Mouse (Mus musculus) cortical plate, adult 2 months (tissue): Measurements from ENCODE around the gene Mcat. TPM values are rescaled to one million over a fixed set of nuclear protein-coding genes. Genes with fewer than 3 reads are reported as not detected.
A peak's percentile ranks its signal among the peaks of the same experiment; 100 is the strongest.

Source experiments
- H3K27ac ChIP-seq: fragments of 200-500 bp; 2 replicates; pipeline ENCODE4 v1.5.1; 2012; ENCODE audit warnings: low read length, control low read depth, inconsistent platforms; ENCODE audit not compliant: insufficient read depth
- H3K4me1 ChIP-seq: fragments of 200-500 bp; 2 replicates; pipeline ENCODE4 v1.6.1; 2011; ENCODE audit warnings: low read length; ENCODE audit not compliant: control insufficient read depth, insufficient read depth
- H3K4me3 ChIP-seq: fragments of 200-500 bp; 2 replicates; pipeline ENCODE4 v1.5.1; 2011; ENCODE audit warnings: mild to moderate bottlenecking, low read length, control low read depth; ENCODE audit not compliant: insufficient read depth
- CTCF ChIP-seq: fragments of 200-500 bp; IDR thresholded peaks from 2 replicates; pipeline ENCODE4 v1.5.1; 2011; ENCODE audit warnings: mild to moderate bottlenecking, control low read depth, low read length; ENCODE audit not compliant: insufficient read depth; ENCODE audit errors: extremely low read depth
- POLR2A ChIP-seq: fragments of 200-500 bp; IDR thresholded peaks from 2 replicates; pipeline ENCODE4 v1.6.1; 2011; ENCODE audit warnings: mild to moderate bottlenecking, low read length, control low read depth; ENCODE audit not compliant: insufficient read depth; ENCODE audit errors: extremely low read depth
- polyA plus RNA-seq: library from polyadenylated mRNA; depleted of rRNA; stranded (reverse); fragments of >200 nt; gene quantifications from 2 replicates; pipeline ENCODE4 v1.2.3, GENCODE M21; 2012; rRNA removed

The Mcat gene
- 26.5 and 32.1 TPM in 2 replicates for polyA plus RNA-seq

DNA sequence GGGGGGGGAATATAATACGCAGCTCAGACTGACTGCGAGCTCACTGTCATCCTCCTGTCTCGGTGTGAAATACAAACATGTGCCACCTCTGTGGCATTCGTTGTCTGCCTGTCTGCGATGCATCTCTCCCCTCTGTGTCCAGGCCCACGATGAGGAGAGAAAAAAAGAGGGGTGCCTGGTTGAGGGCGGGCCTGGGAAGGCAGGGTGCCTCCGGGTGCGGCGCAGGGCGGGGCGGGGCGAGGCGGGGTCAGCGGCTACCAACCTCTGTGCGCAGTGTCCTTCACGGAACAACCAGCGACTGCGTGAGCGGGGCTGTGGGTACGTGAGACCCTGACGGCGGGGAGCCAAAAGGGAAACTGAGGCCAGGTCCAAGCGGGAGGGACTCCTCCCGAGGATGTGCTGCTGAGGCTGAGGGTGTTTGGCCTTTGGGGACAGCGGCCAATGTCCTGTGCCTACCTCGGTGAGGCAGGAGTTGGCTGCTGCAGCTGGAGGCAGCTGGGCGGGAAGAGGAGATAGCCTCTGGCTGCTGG lies at the start of gene Mcat, which contains the start of gene Tspo:
Gene Mcat, minus strand, starts transcription at position 461 of the 530 bp plus-strand sequence.
Gene Tspo, plus strand, starts transcription at position 266 of the 530 bp plus-strand sequence.
- Histone ChIP-seq H3K4me1 (no peaks in the 10 kb centered on the region), H3K4me3 (peak within 1 kb of the TSS; percentile 20), H3K27ac (no peak within 1 kb of the TSS)
- TF ChIP-seq CTCF (no peak), POLR2A (no peak)

- H3K27ac ChIP-seq, result no peak overlapping the region
- no peak overlapping the region for H3K4me3 ChIP-seq
- no peak for TF ChIP-seq POLR2A
- TF ChIP-seq CTCF, result peak; percentile 82
- H3K4me1 ChIP-seq, result no peaks in the 10 kb centered on the region
Observed at GRCm38 (mm10) chr15:83607115-83607802, 43.7 kb upstream of the Mcat start.

- H3K4me1 ChIP-seq, result no peaks in the 10 kb centered on the region
- H3K4me3 ChIP-seq, result no peak overlapping the region
- TF ChIP-seq CTCF (no peak), POLR2A (no peak)
- H3K27ac ChIP-seq, result no peak overlapping the region
Observed at GRCm38 (mm10) chr15:83606700-83607099, 43.1 kb upstream of the Mcat start.

DNA sequence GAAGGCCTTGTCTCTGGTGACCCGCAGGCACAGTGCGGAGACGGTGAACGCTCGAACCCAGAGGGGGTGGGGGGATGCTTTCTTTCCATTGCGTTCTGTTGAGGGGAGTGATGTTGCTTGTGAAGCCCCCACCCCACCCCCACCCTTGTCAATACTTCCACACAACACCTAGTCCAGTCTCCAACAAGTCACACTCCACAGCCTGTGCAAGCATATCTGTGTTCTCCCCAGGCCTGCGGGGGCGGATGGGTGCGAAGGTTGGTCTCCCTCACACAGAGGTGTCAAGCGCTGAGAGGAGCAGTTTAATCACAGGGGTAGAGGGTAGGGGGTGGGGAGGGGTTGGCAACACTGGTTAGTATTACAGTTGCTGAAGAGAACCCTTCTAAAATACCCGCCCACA lies 42.6 kb upstream of the Mcat start:
- H3K4me3 ChIP-seq, result no peak overlapping the region
- no peak overlapping the region for H3K27ac ChIP-seq
- no peak for TF ChIP-seq CTCF
- no peak for TF ChIP-seq POLR2A
- H3K4me1 ChIP-seq, result no peaks in the 10 kb centered on the region

DNA sequence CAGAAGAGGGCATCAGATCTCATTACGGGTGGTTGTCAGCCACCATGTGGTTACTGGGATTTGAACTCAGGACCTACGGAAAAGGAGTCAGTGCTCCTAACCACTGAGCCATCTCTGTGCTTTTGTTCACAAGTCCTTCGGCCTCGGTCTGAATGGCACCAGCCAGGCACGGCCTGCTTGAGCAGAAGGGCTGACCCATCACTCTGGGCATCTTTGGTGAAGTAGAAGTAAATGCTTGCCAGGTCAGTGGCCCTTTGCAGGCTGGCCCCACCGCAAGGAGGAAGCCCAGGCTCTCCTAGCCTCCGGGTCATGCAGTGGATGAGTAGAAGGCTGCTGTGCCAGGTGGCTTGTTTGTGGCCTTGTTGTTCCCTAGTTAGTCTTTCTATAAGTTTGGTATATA lies 39.8 kb upstream of the Mcat start:
- TF ChIP-seq POLR2A, result no peak
- TF ChIP-seq CTCF, result no peak
- H3K4me3 ChIP-seq, result no peak overlapping the region

DNA sequence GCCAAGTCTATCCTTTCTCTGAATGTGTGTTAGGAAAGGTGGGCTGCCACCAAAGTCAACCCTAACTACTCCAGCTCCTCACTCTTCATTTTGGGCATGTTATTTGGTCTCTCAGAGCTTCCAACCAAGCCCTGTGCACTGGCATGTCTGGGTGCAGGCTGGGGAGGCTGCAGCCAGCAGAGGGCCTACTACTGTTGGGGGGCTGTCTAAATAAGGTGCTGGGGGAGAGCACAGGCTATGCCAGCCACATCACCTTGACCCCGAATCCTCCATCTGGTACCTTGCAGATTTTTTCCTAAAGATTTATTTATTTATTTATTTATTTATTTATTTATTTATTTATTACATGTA lies 39.4 kb upstream of the Mcat start:
- no peaks in the 10 kb centered on the region for H3K4me1 ChIP-seq
- H3K4me3 ChIP-seq, result no peak overlapping the region
- H3K27ac ChIP-seq, result no peak overlapping the region
- no peak for TF ChIP-seq CTCF
- TF ChIP-seq POLR2A, result no peak

More for the DNA sequence above, 39.8 kb upstream of the Mcat start:
- H3K4me1 ChIP-seq, result no peaks in the 10 kb centered on the region
- H3K27ac ChIP-seq, result no peak overlapping the region

GRCm38 (mm10) chr15:83602372-83603045 lies 38.9 kb upstream of the Mcat start:
- H3K4me1 ChIP-seq, result no peaks in the 10 kb centered on the region
- H3K27ac ChIP-seq, result no peak overlapping the region
- TF ChIP-seq CTCF (no peak), POLR2A (no peak)
- no peak overlapping the region for H3K4me3 ChIP-seq

- no peak for TF ChIP-seq CTCF
- TF ChIP-seq POLR2A, result no peak
- no peak overlapping the region for H3K4me3 ChIP-seq
- no peaks in the 10 kb centered on the region for H3K4me1 ChIP-seq
- no peak overlapping the region for H3K27ac ChIP-seq
Observed at GRCm38 (mm10) chr15:83601185-83601584, 37.6 kb upstream of the Mcat start.

GRCm38 (mm10) chr15:83596833-83597232 lies 33.2 kb upstream of the Mcat start:
- TF ChIP-seq POLR2A (no peak), CTCF (no peak)
- Histone ChIP-seq H3K4me1 (0 out of 2 replicates have a peak, but pooled peaks cover 2% of the 10 kb centered on the region), H3K4me3 (no peak overlapping the region), H3K27ac (no peak overlapping the region)

DNA sequence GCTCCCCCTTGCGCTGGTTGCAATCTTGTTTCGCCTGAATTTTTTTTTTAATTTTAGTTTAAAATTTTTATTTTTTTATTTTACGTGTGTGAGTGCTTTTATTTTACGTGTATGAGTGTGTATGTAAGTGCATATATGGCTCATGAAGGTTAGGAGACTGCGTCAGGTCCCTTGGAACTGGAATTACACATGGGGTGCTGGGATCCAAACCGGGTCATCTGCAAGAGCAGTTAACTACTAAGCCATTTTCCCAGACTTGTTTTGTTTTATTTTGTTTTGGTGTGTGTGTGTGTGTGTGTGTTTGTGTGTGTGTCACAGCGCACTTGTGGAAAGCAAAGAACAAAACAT lies 31.8 kb upstream of the Mcat start:
- TF ChIP-seq POLR2A, result no peak
- no peak for TF ChIP-seq CTCF
- Histone ChIP-seq H3K27ac (no peak overlapping the region), H3K4me3 (peak overlapping the region; percentile 72), H3K4me1 (0 out of 2 replicates have a peak, but pooled peaks cover 2% of the 10 kb centered on the region)
